Mouse (Mus musculus) adrenal gland, postnatal 10 days (tissue): Measurements from ENCODE around the gene Hpn. TPM values are rescaled to one million over a fixed set of nuclear protein-coding genes. Genes with fewer than 3 reads are reported as not detected.
A peak's percentile ranks its signal among the peaks of the same experiment; 100 is the strongest.

Source experiments
- DNase-seq: peaks from one replicate; pipeline ENCODE4 v3.0.0; 2021; ENCODE audit warnings: mixed read lengths
- total RNA-seq, 2 experiments: library from RNA; stranded (reverse); gene quantifications; 2 replicates each; pipeline ENCODE4 v1.2.3; 2021

Hpn gene
- total RNA-seq, 2 experiments from 2014 or later = 25.1 to 65.2 TPM

DNA sequence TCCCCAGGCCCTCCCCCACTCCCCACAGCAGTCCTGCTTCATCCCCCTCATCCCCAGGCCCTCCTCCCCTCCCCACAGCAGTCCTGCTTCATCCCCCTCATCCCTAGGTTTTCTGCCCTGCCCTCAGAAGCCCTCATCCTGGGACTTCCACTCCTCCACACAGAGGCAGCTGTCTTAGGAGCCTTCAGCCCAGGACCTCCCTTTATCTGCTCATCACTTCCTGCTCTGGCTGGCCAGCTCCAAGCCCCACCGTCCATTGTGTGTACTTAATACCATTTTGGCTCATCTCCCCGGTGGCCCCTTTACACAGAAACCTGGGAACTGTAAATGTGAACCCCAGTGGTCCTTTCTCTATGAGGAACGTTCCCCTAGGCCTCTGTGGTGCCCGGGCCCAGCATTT lies 3.1 kb downstream of the Hpn start:
- DNase-seq = no peak

GRCm38 (mm10) chr7:31110861-31111385 lies 4.2 kb downstream of the Hpn start:
- no peak for DNase-seq

- DNase-seq = no peak
Observed at GRCm38 (mm10) chr7:31109796-31110195, 5.3 kb downstream of the Hpn start.

GRCm38 (mm10) chr7:31109091-31109490 lies 6.0 kb downstream of the Hpn start:
- DNase-seq = peak; percentile 74

- no peak for DNase-seq
Observed at GRCm38 (mm10) chr7:31107781-31108180, 7.3 kb downstream of the Hpn start.

DNA sequence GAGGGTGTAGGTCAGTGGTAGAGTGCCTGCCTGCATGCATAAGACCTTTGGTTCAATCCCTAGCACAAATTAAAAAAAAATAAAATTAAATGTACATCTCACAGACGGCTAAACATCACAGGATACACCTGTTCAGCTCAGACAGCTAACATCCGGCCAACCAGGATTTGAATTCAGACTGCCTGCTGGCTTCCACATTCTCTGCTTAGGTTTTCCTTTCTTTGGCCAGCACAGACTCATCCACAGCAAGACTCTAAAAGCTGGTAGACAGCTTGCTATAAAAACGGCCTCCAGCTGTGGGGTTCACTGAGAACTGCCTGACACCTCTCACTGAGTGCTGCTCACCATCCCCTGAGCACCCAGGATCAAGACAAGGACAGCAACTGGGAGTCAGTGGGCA lies 8.9 kb downstream of the Hpn start:
- DNase-seq = no peak

DNA sequence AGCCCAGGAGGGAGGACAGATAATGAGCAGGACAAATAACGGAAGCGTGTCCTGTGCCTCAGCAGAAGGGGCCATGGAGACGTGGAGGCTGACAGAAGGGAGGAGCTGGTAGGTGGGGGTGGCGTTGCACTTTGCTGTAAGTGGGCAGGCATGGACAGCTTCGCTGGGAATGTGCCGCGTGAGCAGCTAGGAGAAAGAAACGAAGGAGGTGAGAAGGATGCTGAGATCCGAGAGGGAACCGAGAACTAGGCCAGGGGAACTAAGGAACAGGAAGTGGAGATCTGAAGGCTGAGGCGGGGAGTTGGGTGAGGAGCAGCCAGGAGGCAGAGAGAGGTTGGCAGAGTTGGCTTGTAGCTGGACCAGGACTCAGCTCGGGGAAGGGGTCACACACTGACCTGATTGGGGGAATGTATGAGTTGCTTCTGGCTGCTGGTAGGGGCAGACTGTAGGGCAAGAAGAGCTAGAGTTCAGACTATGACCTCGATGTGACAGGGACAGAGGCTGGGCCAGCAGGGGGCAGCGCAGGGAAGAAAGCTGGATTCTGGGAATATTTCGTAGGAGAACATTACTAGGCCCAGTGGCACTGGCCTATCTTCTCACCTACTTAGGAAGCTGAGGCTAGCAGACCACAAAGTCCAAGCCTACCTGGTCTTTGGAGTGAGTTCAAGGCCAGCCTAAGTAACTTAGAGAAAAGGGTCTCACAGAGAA lies 9.9 kb downstream of the Hpn start:
- peak; percentile 86 for DNase-seq

- DNase-seq = peak; percentile 61
Observed at GRCm38 (mm10) chr7:31100786-31101185, 14.3 kb downstream of the Hpn start.

DNA sequence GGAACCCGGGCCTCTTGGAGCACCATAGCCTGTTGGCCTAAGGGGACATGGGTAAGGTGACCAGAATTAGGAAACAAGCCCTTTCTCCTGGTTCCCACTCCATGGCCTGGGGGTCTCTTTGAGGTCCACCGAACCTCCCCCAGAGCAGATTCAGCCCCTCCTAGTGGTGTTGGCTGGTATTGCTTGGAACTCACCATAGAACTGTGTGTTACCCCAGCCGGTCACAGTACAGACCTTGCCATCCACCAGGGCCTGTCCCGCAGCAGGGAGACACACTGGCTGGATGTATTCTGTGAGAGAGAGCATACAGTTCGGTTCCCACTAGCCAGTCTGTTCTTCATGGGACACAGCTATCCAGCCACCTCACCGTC lies 15.5 kb downstream of the Hpn start:
- no peak for DNase-seq

GRCm38 (mm10) chr7:31098697-31099611 lies 16.1 kb downstream of the Hpn start:
- DNase-seq = peak; percentile 61

DNA sequence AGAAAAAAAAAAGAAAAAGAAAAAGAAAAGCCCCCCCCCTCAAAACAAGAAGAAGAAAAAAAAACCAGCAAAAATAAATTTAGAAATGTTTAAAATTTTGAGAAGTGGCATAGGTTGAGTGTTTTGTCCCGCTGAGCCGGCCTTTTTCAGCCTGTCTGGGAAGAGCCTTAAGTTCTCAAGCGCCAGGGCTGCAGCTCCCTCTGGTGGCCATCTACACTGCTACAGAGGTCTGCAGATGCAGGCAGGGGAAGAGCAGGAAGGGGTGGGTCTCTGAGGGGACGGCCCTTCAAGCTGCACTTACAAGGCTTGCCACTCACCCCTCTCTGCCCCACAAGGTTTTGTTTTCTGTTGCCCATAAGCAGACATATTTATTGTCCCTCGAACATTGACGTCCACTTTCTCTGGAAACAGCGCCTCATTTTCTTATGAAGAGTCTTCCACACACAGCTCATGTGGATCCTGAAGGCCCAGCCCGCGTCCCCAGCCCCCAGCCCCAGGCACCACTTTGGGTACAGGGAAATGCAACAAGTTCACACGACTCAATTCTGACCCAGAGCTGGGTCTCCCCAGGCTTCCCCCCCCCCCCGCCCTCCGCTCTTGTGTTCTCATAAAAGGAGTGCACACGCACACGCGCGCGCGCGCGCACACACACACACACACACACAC lies 17.4 kb downstream of the Hpn start:
- peak; percentile 94 for DNase-seq

- no peak for DNase-seq
Observed at GRCm38 (mm10) chr7:31096892-31097564, 18.1 kb downstream of the Hpn start.

GRCm38 (mm10) chr7:31094774-31095501 lies 20.2 kb downstream of the Hpn start:
- no peak for DNase-seq

DNA sequence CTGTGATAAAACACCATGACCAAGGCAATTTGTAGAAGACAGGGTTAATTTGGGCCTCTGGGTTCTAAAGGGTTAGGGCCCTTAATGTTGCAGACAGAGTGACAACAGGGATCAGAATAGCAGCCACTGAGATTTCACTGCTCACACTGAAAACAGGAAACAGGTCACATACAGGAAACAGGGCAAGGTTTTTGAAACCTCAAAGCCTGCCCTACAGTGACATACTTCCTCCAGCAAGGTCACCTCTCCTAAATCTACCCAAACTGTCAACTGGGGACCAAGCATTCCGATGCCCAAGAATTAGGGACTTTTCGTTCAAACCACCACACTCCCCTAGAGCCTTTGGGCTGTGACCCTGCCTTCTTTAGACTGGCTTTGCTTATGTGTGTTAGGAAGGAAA lies 25.4 kb downstream of the Hpn start:
- no peak for DNase-seq

GRCm38 (mm10) chr7:31088206-31088605 lies 26.9 kb downstream of the Hpn start:
- no peak for DNase-seq

DNA sequence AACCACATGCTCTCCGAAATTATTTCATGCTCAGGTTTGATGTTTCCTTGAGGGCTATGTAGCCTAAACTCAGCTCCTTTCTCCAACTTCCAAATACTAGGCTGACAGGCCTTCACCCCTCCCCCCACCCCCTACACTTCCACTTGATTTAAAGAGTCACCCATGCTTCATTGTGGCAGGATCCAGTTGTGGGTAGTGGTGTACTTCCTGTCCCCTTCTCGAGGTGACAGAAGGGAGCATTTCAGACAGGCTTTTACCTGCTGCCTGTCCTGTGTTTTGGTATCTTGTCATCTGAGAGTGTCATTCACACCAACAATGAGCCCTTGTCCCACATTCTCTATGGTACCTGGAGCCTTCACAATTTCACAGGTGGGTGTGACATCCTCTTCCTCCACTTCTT lies 27.8 kb downstream of the Hpn start:
- no peak for DNase-seq

GRCm38 (mm10) chr7:31086175-31086755 lies 28.8 kb downstream of the Hpn start:
- DNase-seq = no peak

GRCm38 (mm10) chr7:31085171-31085570 lies 29.9 kb downstream of the Hpn start:
- no peak for DNase-seq

- DNase-seq = no peak
Observed at GRCm38 (mm10) chr7:31084140-31084539, 30.9 kb downstream of the Hpn start.

DNA sequence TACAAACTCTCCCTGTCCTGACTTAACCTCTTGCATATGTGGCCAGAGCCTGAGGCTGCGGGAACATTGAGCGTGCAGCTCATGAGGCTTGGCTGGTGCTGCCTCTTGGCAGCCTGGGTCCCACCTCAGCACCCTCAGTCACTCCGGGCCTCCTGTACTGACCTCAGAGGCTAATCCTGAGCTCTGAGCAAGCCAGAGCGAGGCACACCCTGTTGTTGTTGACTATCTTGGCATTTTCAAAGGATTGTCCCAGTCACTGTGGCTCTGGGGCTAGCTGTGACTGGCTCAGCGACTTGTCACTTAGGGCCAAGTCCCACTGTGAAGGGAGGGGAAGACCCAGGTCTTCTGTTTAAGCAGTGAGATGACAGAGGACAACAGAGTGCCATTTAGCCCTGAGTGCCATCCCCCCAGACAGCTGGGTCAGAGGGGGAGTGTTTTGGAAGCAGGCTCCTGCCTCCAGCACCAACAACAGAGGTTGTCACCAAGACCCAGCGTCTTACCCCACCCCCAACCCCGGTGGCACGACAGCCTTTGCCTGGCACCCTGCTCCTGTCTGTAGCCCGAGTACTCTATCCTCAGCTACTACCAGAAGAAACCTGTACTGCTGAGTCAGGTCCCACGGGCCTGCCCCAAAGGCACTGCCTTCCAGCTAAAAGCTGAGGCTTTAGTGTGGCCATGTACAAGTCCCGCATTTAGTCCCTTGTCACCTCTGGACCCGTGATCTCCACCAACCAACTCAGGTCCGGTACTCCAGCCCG lies 32.1 kb downstream of the Hpn start:
- peak; percentile 68 for DNase-seq
